Mouse (Mus musculus) myocyte (in vitro differentiated cells): Measurements from ENCODE around the gene Slc35b1.

ENCODE experiments used
- CEBPB ChIP-seq: IDR thresholded peaks from 2 replicates; pipeline ENCODE4 v1.6.1; 2011; ENCODE audit warnings: mild to moderate bottlenecking, moderate library complexity; ENCODE audit not compliant: poor library complexity, insufficient read depth, severe bottlenecking
- E2F4 ChIP-seq: IDR thresholded peaks from one replicate; pipeline ENCODE4 v1.6.1; 2011; ENCODE audit warnings: mild to moderate bottlenecking, control low read depth, moderate library complexity; ENCODE audit not compliant: insufficient read depth
- MAX ChIP-seq: IDR thresholded peaks from one replicate; pipeline ENCODE4 v1.6.1; 2011; ENCODE audit warnings: low read depth, mild to moderate bottlenecking, control low read depth
- MYOD1 ChIP-seq, 3 experiments: IDR thresholded peaks; one replicate each; pipeline ENCODE4 v1.6.1; 2011; ENCODE audit warnings: control low read depth in 2 of 3, low read depth in 2 of 3, mild to moderate bottlenecking in 2 of 3, moderate library complexity in 1 of 3; ENCODE audit not compliant: insufficient read length in 2 of 3, control insufficient read depth in 1 of 3
- POLR2A ChIP-seq: IDR thresholded peaks from one replicate; pipeline ENCODE4 v1.6.1; 2011; ENCODE audit warnings: low read depth, mild to moderate bottlenecking, control low read depth, moderate library complexity; ENCODE audit not compliant: insufficient read length
- REST ChIP-seq: IDR thresholded peaks from one replicate; pipeline ENCODE4 v1.6.1; 2011; ENCODE audit warnings: mild to moderate bottlenecking, control low read depth, moderate library complexity; ENCODE audit not compliant: insufficient read depth, insufficient read length
- SRF ChIP-seq: IDR thresholded peaks from one replicate; pipeline ENCODE4 v1.6.1; 2011; ENCODE audit warnings: low read depth; ENCODE audit not compliant: control insufficient read depth, insufficient read length
- TCF12 ChIP-seq: IDR thresholded peaks from one replicate; pipeline ENCODE4 v1.6.1; 2011; ENCODE audit warnings: mild to moderate bottlenecking, control low read depth; ENCODE audit not compliant: poor library complexity, insufficient read depth, severe bottlenecking
- USF1 ChIP-seq: IDR thresholded peaks from one replicate; pipeline ENCODE4 v1.6.1; 2011; ENCODE audit warnings: low read depth, mild to moderate bottlenecking, control low read depth, moderate library complexity

DNA sequence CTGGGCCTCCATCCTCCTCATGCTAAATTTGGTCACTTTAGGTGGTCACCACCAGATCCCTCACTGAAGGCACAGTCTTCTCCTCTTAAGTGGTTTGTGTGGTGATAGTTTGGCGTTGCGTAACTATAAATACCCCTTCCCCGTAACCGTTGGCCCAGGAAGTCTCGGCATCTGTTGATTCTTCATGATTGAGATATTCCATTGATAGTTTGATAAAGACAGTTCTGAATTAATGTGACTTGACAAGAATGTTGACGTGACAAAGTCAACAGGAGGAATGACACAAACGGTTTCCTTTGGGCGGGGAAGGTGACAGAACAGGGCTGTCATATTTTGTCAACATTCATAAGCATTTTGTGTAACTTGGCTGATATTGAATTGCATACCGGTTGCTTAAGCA, 31.3 kb upstream of the Slc35b1 start:
- TF ChIP-seq USF1 (no peak), POLR2A (no peak), CEBPB (no peak), E2F4 (no peak), MAX (no peak), MYOD1 (IDR thresholded peaks at IDR 0.05; ENCODE audit: control insufficient read depth in 1 of 3, insufficient read length in 2 of 3, low read depth in 2 of 3) (no peak), TCF12 (no peak), SRF (no peak), REST (no peak)
